Mouse (Mus musculus): ENCODE measurements at regions not wholly inside any gene's neighbourhood (a gene's known extent, or its start where the extent isn't known, plus 50 kb on each side); places are given as distances from the start of the nearest gene placed in this dataset.

- no peaks in the 10 kb centered on the region for H3K36me3 ChIP-seq
- no peaks in the 10 kb centered on the region for H3K4me1 ChIP-seq
- no peak overlapping the region for H3K4me2 ChIP-seq
- whole genome bisulfite sequencing, result 40% methylated on average over 14 of the region's 14 CpGs
- H3K27ac ChIP-seq, result no peak overlapping the region
- no peaks in the 10 kb centered on the region for H3K27me3 ChIP-seq (replicated peaks)
- no peaks in the 10 kb centered on the region for H3K9me3 ChIP-seq
- no peak overlapping the region for H3K4me3 ChIP-seq (replicated peaks)
- H3K9ac ChIP-seq, result no peak overlapping the region
- ATAC-seq (ENCODE audit: insufficient read depth, low FRiP score, low read depth), result no peak
Measured at GRCm38 (mm10) chr2:106512338-106513024, 180.6 kb upstream of the Mpped2 start.

GRCm38 (mm10) chr2:106513025-106513386, 180.1 kb upstream of the Mpped2 start:
- no peaks in the 10 kb centered on the region for H3K9me3 ChIP-seq
- no peak overlapping the region for H3K4me2 ChIP-seq
- H3K36me3 ChIP-seq, result no peaks in the 10 kb centered on the region
- WGBS, result 52% methylated on average over 5 of the region's 5 CpGs
- no peaks in the 10 kb centered on the region for H3K27me3 ChIP-seq (replicated peaks)
- H3K27ac ChIP-seq, result no peak overlapping the region
- H3K9ac ChIP-seq, result no peak overlapping the region
- no peak for ATAC-seq (ENCODE audit: insufficient read depth, low FRiP score, low read depth)
- H3K4me1 ChIP-seq, result no peaks in the 10 kb centered on the region
- H3K4me3 ChIP-seq (replicated peaks), result no peak overlapping the region

GRCm38 (mm10) chr2:106517224-106517623, 175.8 kb upstream of the Mpped2 start:
- H3K4me2 ChIP-seq, result no peak overlapping the region
- no peaks in the 10 kb centered on the region for H3K27me3 ChIP-seq (replicated peaks)
- no peaks in the 10 kb centered on the region for H3K9me3 ChIP-seq
- H3K4me1 ChIP-seq, result no peaks in the 10 kb centered on the region
- H3K27ac ChIP-seq, result no peak overlapping the region
- no peak overlapping the region for H3K9ac ChIP-seq
- 68% methylated on average over 5 of the region's 5 CpGs for WGBS
- H3K4me3 ChIP-seq (replicated peaks), result no peak overlapping the region
- no peaks in the 10 kb centered on the region for H3K36me3 ChIP-seq
- ATAC-seq (ENCODE audit: insufficient read depth, low FRiP score, low read depth), result no peak

- H3K4me2 ChIP-seq, result no peak overlapping the region
- 90% methylated on average over 3 of the region's 3 CpGs for WGBS
- no peak for ATAC-seq (ENCODE audit: insufficient read depth, low FRiP score, low read depth)
Measured at GRCm38 (mm10) chr2:106522961-106523360, 170.1 kb upstream of the Mpped2 start.

GRCm38 (mm10) chr2:106527008-106527407, 166.1 kb upstream of the Mpped2 start:
- WGBS, result 47% methylated on average over 2 of the region's 2 CpGs

More at GRCm38 (mm10) chr2:106522961-106523360, 170.1 kb upstream of the Mpped2 start:
- Histone ChIP-seq H3K4me3 (replicated peaks) (no peak overlapping the region), H3K4me1 (no peaks in the 10 kb centered on the region), H3K27me3 (replicated peaks) (no peaks in the 10 kb centered on the region), H3K27ac (no peak overlapping the region), H3K36me3 (no peaks in the 10 kb centered on the region), H3K9ac (no peak overlapping the region), H3K9me3 (no peaks in the 10 kb centered on the region)

GRCm38 (mm10) chr2:106529247-106529646, 163.8 kb upstream of the Mpped2 start:
- no peak for ATAC-seq (ENCODE audit: insufficient read depth, low FRiP score, low read depth)

More at GRCm38 (mm10) chr2:106527008-106527407, 166.1 kb upstream of the Mpped2 start:
- no peak overlapping the region for H3K27ac ChIP-seq
- no peak for ATAC-seq (ENCODE audit: insufficient read depth, low FRiP score, low read depth)
- H3K27me3 ChIP-seq (replicated peaks), result no peaks in the 10 kb centered on the region
- no peak overlapping the region for H3K4me3 ChIP-seq (replicated peaks)
- H3K9me3 ChIP-seq, result no peaks in the 10 kb centered on the region
- no peak overlapping the region for H3K4me2 ChIP-seq
- H3K4me1 ChIP-seq, result no peaks in the 10 kb centered on the region
- H3K9ac ChIP-seq, result no peak overlapping the region
- no peaks in the 10 kb centered on the region for H3K36me3 ChIP-seq

GRCm38 (mm10) chr2:106529746-106530145, 163.3 kb upstream of the Mpped2 start:
- H3K4me3 ChIP-seq (replicated peaks), result no peak overlapping the region
- H3K4me1 ChIP-seq, result no peaks in the 10 kb centered on the region
- H3K9me3 ChIP-seq, result no peaks in the 10 kb centered on the region
- no peak overlapping the region for H3K4me2 ChIP-seq
- 46% methylated on average over 2 of the region's 2 CpGs for WGBS
- no peak overlapping the region for H3K27ac ChIP-seq
- H3K36me3 ChIP-seq, result no peaks in the 10 kb centered on the region
- ATAC-seq (ENCODE audit: insufficient read depth, low FRiP score, low read depth), result no peak
- no peak overlapping the region for H3K9ac ChIP-seq
- no peaks in the 10 kb centered on the region for H3K27me3 ChIP-seq (replicated peaks)

More at GRCm38 (mm10) chr2:106529247-106529646, 163.8 kb upstream of the Mpped2 start:
- Histone ChIP-seq H3K27me3 (replicated peaks) (no peaks in the 10 kb centered on the region), H3K27ac (no peak overlapping the region), H3K4me2 (no peak overlapping the region), H3K4me3 (replicated peaks) (no peak overlapping the region), H3K36me3 (no peaks in the 10 kb centered on the region), H3K4me1 (no peaks in the 10 kb centered on the region), H3K9me3 (no peaks in the 10 kb centered on the region), H3K9ac (no peak overlapping the region)
- WGBS, result 81% methylated on average over 5 of the region's 5 CpGs

- Histone ChIP-seq H3K9me3 (no peaks in the 10 kb centered on the region), H3K27ac (no peak overlapping the region), H3K4me1 (no peaks in the 10 kb centered on the region), H3K9ac (no peak overlapping the region), H3K4me3 (replicated peaks) (no peak overlapping the region), H3K36me3 (no peaks in the 10 kb centered on the region), H3K4me2 (no peak overlapping the region), H3K27me3 (replicated peaks) (no peaks in the 10 kb centered on the region)
- no peak for ATAC-seq (ENCODE audit: insufficient read depth, low FRiP score, low read depth)
- WGBS, result 60% methylated on average over 4 of the region's 4 CpGs
Measured at GRCm38 (mm10) chr2:106538329-106538728, 154.7 kb upstream of the Mpped2 start.

- no peak for ATAC-seq (ENCODE audit: insufficient read depth, low FRiP score, low read depth)
- Histone ChIP-seq H3K9ac (no peak overlapping the region), H3K9me3 (no peaks in the 10 kb centered on the region), H3K27me3 (replicated peaks) (no peaks in the 10 kb centered on the region), H3K4me3 (replicated peaks) (no peak overlapping the region), H3K4me1 (no peaks in the 10 kb centered on the region), H3K27ac (no peak overlapping the region), H3K36me3 (no peaks in the 10 kb centered on the region), H3K4me2 (no peak overlapping the region)
- WGBS, result 91% methylated on average over 5 of the region's 5 CpGs
Measured at GRCm38 (mm10) chr2:106540176-106540575, 152.9 kb upstream of the Mpped2 start.

- H3K4me1 ChIP-seq, result no peaks in the 10 kb centered on the region
- H3K27me3 ChIP-seq (replicated peaks), result no peaks in the 10 kb centered on the region
- no peak overlapping the region for H3K4me2 ChIP-seq
- no peaks in the 10 kb centered on the region for H3K36me3 ChIP-seq
- H3K4me3 ChIP-seq (replicated peaks), result no peak overlapping the region
- no peak overlapping the region for H3K9ac ChIP-seq
- 65% methylated on average over 4 of the region's 4 CpGs for WGBS
- ATAC-seq (ENCODE audit: insufficient read depth, low FRiP score, low read depth), result no peak
- no peaks in the 10 kb centered on the region for H3K9me3 ChIP-seq
- H3K27ac ChIP-seq, result no peak overlapping the region
Measured at GRCm38 (mm10) chr2:106547117-106547516, 146.0 kb upstream of the Mpped2 start.

GRCm38 (mm10) chr2:106553666-106554065, 139.4 kb upstream of the Mpped2 start:
- no peak for ATAC-seq (ENCODE audit: insufficient read depth, low FRiP score, low read depth)

GRCm38 (mm10) chr2:106561571-106562090, 131.4 kb upstream of the Mpped2 start:
- no peaks in the 10 kb centered on the region for H3K9me3 ChIP-seq
- no peak for ATAC-seq (ENCODE audit: insufficient read depth, low FRiP score, low read depth)
- H3K27me3 ChIP-seq (replicated peaks), result no peaks in the 10 kb centered on the region
- H3K4me2 ChIP-seq, result no peak overlapping the region
- no peak overlapping the region for H3K9ac ChIP-seq
- H3K4me1 ChIP-seq, result no peaks in the 10 kb centered on the region
- no peak overlapping the region for H3K4me3 ChIP-seq (replicated peaks)
- 55% methylated on average over 3 of the region's 3 CpGs for WGBS
- H3K27ac ChIP-seq, result no peak overlapping the region
- no peaks in the 10 kb centered on the region for H3K36me3 ChIP-seq

More at GRCm38 (mm10) chr2:106553666-106554065, 139.4 kb upstream of the Mpped2 start:
- H3K36me3 ChIP-seq, result no peaks in the 10 kb centered on the region
- no peak overlapping the region for H3K9ac ChIP-seq
- no peaks in the 10 kb centered on the region for H3K4me1 ChIP-seq
- WGBS, result 89% methylated on average over 5 of the region's 5 CpGs
- H3K4me2 ChIP-seq, result no peak overlapping the region
- no peaks in the 10 kb centered on the region for H3K9me3 ChIP-seq
- no peak overlapping the region for H3K27ac ChIP-seq
- no peaks in the 10 kb centered on the region for H3K27me3 ChIP-seq (replicated peaks)
- H3K4me3 ChIP-seq (replicated peaks), result no peak overlapping the region
